Mouse (Mus musculus) megakaryocyte, embryonic 14.5 days (primary cell): ENCODE measurements at regions not wholly inside any gene's neighbourhood (a gene's known extent, or its start where the extent isn't known, plus 50 kb on each side); places are given as distances from the start of the nearest gene placed in this dataset.

Experiments used
- FLI1 ChIP-seq: IDR thresholded peaks from 2 replicates; pipeline ENCODE4 v1.6.1; 2012; ENCODE audit warnings: low read length, inconsistent platforms, mixed read lengths
- GATA1 ChIP-seq: IDR thresholded peaks from 3 replicates; pipeline ENCODE4 v1.6.1; 2012; ENCODE audit warnings: mixed read lengths, low read length, inconsistent platforms, borderline replicate concordance

- TF ChIP-seq FLI1 (no peak), GATA1 (no peak)
Observed at GRCm38 (mm10) chr2:74380574-74381287, 198.5 kb downstream of the Lnpk start.
